Mouse (Mus musculus): ENCODE measurements at regions not wholly inside any gene's neighbourhood (a gene's known extent, or its start where the extent isn't known, plus 50 kb on each side); places are given as distances from the start of the nearest gene placed in this dataset.

- Histone ChIP-seq H3K36me3 (ENCODE audit: control insufficient read depth, insufficient read depth, low read length) (no peaks in the 10 kb centered on the region), H3K9me3 (ENCODE audit: control insufficient read depth, low read length) (no peaks in the 10 kb centered on the region), H3K9ac (ENCODE audit: low read depth, low read length) (no peak overlapping the region), H3K4me1 (ENCODE audit: control insufficient read depth, insufficient read depth, low read length) (no peaks in the 10 kb centered on the region), H3K27ac (replicated peaks; ENCODE audit: low read depth, low read length) (no peak overlapping the region), H3K4me2 (ENCODE audit: low read depth, low read length) (no peak overlapping the region), H3K4me3 (ENCODE audit: low read depth, low read length) (no peak overlapping the region), H3K27me3 (replicated peaks; ENCODE audit: control insufficient read depth, insufficient read depth, low read length) (no peaks in the 10 kb centered on the region)
- DNase-seq (ENCODE audit: low spot score) (peak; percentile 73), ATAC-seq (ENCODE audit: low read depth) (peak; percentile 30; the same call in 1 of the 2 replicates)
- 35% methylated on average over 5 of the region's 5 CpGs for WGBS
Measured at GRCm38 (mm10) chr6:117284376-117285106, 116.2 kb downstream of the Cxcl12 start.

GRCm38 (mm10) chr6:117287396-117287795 is 119.1 kb downstream of the Cxcl12 start:
- WGBS, result 85% methylated on average over 5 of the region's 5 CpGs
- no peaks in the 10 kb centered on the region for H3K36me3 ChIP-seq (ENCODE audit: control insufficient read depth, insufficient read depth, low read length)
- H3K27ac ChIP-seq (replicated peaks; ENCODE audit: low read depth, low read length), result no peak overlapping the region
- H3K4me1 ChIP-seq (ENCODE audit: control insufficient read depth, insufficient read depth, low read length), result no peaks in the 10 kb centered on the region
- H3K4me3 ChIP-seq (ENCODE audit: low read depth, low read length), result no peak overlapping the region
- no peaks in the 10 kb centered on the region for H3K27me3 ChIP-seq (replicated peaks; ENCODE audit: control insufficient read depth, insufficient read depth, low read length)
- DNase-seq (ENCODE audit: low spot score) (no peak), ATAC-seq (ENCODE audit: low read depth) (no peak)
- H3K9me3 ChIP-seq (ENCODE audit: control insufficient read depth, low read length), result no peaks in the 10 kb centered on the region
- no peak overlapping the region for H3K4me2 ChIP-seq (ENCODE audit: low read depth, low read length)
- no peak overlapping the region for H3K9ac ChIP-seq (ENCODE audit: low read depth, low read length)

DNA sequence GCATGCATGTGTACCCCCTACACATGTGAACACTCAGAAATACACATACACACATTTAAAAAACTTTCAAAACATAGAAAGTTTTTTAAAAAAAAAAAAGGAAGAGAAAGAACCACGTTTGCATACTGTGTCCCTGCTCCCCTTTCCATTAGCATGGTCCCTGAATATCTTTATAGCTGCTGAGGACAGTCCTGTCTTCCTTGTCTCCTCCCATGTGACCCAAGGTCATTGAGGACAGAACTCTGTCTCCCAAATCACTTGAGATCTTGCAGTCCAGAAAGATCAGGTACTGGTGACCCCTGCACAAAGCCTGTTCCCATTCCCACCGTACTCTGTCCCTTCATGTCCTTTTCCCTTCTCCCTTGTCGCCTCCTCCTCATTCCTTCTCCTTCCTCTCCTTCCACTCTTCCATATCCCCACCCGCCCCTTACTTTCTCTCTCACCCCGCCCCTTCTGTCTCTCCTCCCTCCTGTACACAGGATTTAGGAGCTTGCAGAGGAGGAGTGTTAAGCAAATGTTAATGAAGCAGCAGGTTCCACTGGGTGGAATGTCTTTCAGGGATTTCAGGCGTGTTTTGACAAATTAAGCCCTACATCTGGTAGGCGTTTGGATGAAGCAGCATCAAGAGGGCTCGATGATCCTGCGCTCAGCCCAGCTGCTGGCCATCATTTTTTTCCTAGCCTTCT is 125.6 kb downstream of the Cxcl12 start:
- no peak overlapping the region for H3K9ac ChIP-seq (ENCODE audit: low read depth, low read length)
- WGBS, result 25% methylated on average over 9 of the region's 9 CpGs
- H3K36me3 ChIP-seq (ENCODE audit: control insufficient read depth, insufficient read depth, low read length), result no peaks in the 10 kb centered on the region
- no peak overlapping the region for H3K27ac ChIP-seq (replicated peaks; ENCODE audit: low read depth, low read length)
- H3K27me3 ChIP-seq (replicated peaks; ENCODE audit: control insufficient read depth, insufficient read depth, low read length), result no peaks in the 10 kb centered on the region
- H3K4me3 ChIP-seq (ENCODE audit: low read depth, low read length), result no peak overlapping the region
- H3K4me2 ChIP-seq (ENCODE audit: low read depth, low read length), result no peak overlapping the region
- H3K9me3 ChIP-seq (ENCODE audit: control insufficient read depth, low read length), result no peaks in the 10 kb centered on the region
- H3K4me1 ChIP-seq (ENCODE audit: control insufficient read depth, insufficient read depth, low read length), result no peaks in the 10 kb centered on the region
- ATAC-seq (ENCODE audit: low read depth) (no peak), DNase-seq (ENCODE audit: low spot score) (peak; percentile 33)

GRCm38 (mm10) chr6:117297918-117298317 is 129.6 kb downstream of the Cxcl12 start:
- no peak overlapping the region for H3K27ac ChIP-seq (replicated peaks; ENCODE audit: low read depth, low read length)
- H3K4me1 ChIP-seq (ENCODE audit: control insufficient read depth, insufficient read depth, low read length), result no peaks in the 10 kb centered on the region
- no peaks in the 10 kb centered on the region for H3K27me3 ChIP-seq (replicated peaks; ENCODE audit: control insufficient read depth, insufficient read depth, low read length)
- no peak overlapping the region for H3K9ac ChIP-seq (ENCODE audit: low read depth, low read length)
- no peak overlapping the region for H3K4me2 ChIP-seq (ENCODE audit: low read depth, low read length)
- no peak for DNase-seq (ENCODE audit: low spot score)
- H3K4me3 ChIP-seq (ENCODE audit: low read depth, low read length), result no peak overlapping the region
- no peak for ATAC-seq (ENCODE audit: low read depth)
- no peaks in the 10 kb centered on the region for H3K36me3 ChIP-seq (ENCODE audit: control insufficient read depth, insufficient read depth, low read length)
- no peaks in the 10 kb centered on the region for H3K9me3 ChIP-seq (ENCODE audit: control insufficient read depth, low read length)
- WGBS, result 81% methylated on average over 2 of the region's 2 CpGs

GRCm38 (mm10) chr6:117299503-117300288 is 131.4 kb downstream of the Cxcl12 start:
- Histone ChIP-seq H3K27me3 (replicated peaks; ENCODE audit: control insufficient read depth, insufficient read depth, low read length) (no peaks in the 10 kb centered on the region), H3K4me3 (ENCODE audit: low read depth, low read length) (no peak overlapping the region), H3K4me1 (ENCODE audit: control insufficient read depth, insufficient read depth, low read length) (no peaks in the 10 kb centered on the region), H3K27ac (replicated peaks; ENCODE audit: low read depth, low read length) (no peak overlapping the region), H3K4me2 (ENCODE audit: low read depth, low read length) (no peak overlapping the region), H3K9me3 (ENCODE audit: control insufficient read depth, low read length) (no peaks in the 10 kb centered on the region), H3K36me3 (ENCODE audit: control insufficient read depth, insufficient read depth, low read length) (no peaks in the 10 kb centered on the region), H3K9ac (ENCODE audit: low read depth, low read length) (no peak overlapping the region)
- DNase-seq (ENCODE audit: low spot score), result no peak
- no peak for ATAC-seq (ENCODE audit: low read depth)
- 57% methylated on average over 7 of the region's 7 CpGs for WGBS

GRCm38 (mm10) chr6:117303361-117303760 is 135.0 kb downstream of the Cxcl12 start:
- WGBS, result 59% methylated on average over 4 of the region's 5 CpGs
- Histone ChIP-seq H3K4me3 (ENCODE audit: low read depth, low read length) (no peak overlapping the region), H3K9ac (ENCODE audit: low read depth, low read length) (no peak overlapping the region), H3K27me3 (replicated peaks; ENCODE audit: control insufficient read depth, insufficient read depth, low read length) (no peaks in the 10 kb centered on the region), H3K4me1 (ENCODE audit: control insufficient read depth, insufficient read depth, low read length) (no peaks in the 10 kb centered on the region), H3K9me3 (ENCODE audit: control insufficient read depth, low read length) (no peaks in the 10 kb centered on the region), H3K36me3 (ENCODE audit: control insufficient read depth, insufficient read depth, low read length) (no peaks in the 10 kb centered on the region), H3K27ac (replicated peaks; ENCODE audit: low read depth, low read length) (no peak overlapping the region), H3K4me2 (ENCODE audit: low read depth, low read length) (no peak overlapping the region)
- ATAC-seq (ENCODE audit: low read depth) (no peak), DNase-seq (ENCODE audit: low spot score) (no peak)

- WGBS, result 69% methylated on average over 4 of the region's 4 CpGs
- no peak for DNase-seq (ENCODE audit: low spot score)
Measured at GRCm38 (mm10) chr6:117305736-117306250, 137.5 kb downstream of the Cxcl12 start.

GRCm38 (mm10) chr6:117308636-117309035 is 140.3 kb downstream of the Cxcl12 start:
- WGBS, result 55% methylated on average over 2 of the region's 2 CpGs
- Histone ChIP-seq H3K27ac (replicated peaks; ENCODE audit: low read depth, low read length) (no peak overlapping the region), H3K4me1 (ENCODE audit: control insufficient read depth, insufficient read depth, low read length) (no peaks in the 10 kb centered on the region), H3K36me3 (ENCODE audit: control insufficient read depth, insufficient read depth, low read length) (no peaks in the 10 kb centered on the region), H3K9me3 (ENCODE audit: control insufficient read depth, low read length) (no peaks in the 10 kb centered on the region), H3K4me3 (ENCODE audit: low read depth, low read length) (no peak overlapping the region), H3K27me3 (replicated peaks; ENCODE audit: control insufficient read depth, insufficient read depth, low read length) (no peaks in the 10 kb centered on the region; the same call in 1 of the 2 replicates), H3K9ac (ENCODE audit: low read depth, low read length) (no peak overlapping the region), H3K4me2 (ENCODE audit: low read depth, low read length) (no peak overlapping the region)
- peak; percentile 40 for DNase-seq (ENCODE audit: low spot score)
- no peak for ATAC-seq (ENCODE audit: low read depth)

More at GRCm38 (mm10) chr6:117305736-117306250, 137.5 kb downstream of the Cxcl12 start:
- H3K9me3 ChIP-seq (ENCODE audit: control insufficient read depth, low read length), result no peaks in the 10 kb centered on the region
- ATAC-seq (ENCODE audit: low read depth), result no peak
- no peak overlapping the region for H3K4me2 ChIP-seq (ENCODE audit: low read depth, low read length)
- no peak overlapping the region for H3K27ac ChIP-seq (replicated peaks; ENCODE audit: low read depth, low read length)
- H3K4me3 ChIP-seq (ENCODE audit: low read depth, low read length), result no peak overlapping the region
- H3K9ac ChIP-seq (ENCODE audit: low read depth, low read length), result no peak overlapping the region
- H3K36me3 ChIP-seq (ENCODE audit: control insufficient read depth, insufficient read depth, low read length), result no peaks in the 10 kb centered on the region
- no peaks in the 10 kb centered on the region for H3K27me3 ChIP-seq (replicated peaks; ENCODE audit: control insufficient read depth, insufficient read depth, low read length)
- H3K4me1 ChIP-seq (ENCODE audit: control insufficient read depth, insufficient read depth, low read length), result no peaks in the 10 kb centered on the region
